Mouse (Mus musculus) testis, adult 2 months (tissue): ENCODE measurements around the gene Kcnmb2.

Source experiments
- CTCF ChIP-seq: fragments of 200-500 bp; IDR thresholded peaks from 2 replicates; pipeline ENCODE4 v1.5.1; 2012; ENCODE audit warnings: low read depth, mild to moderate bottlenecking, inconsistent platforms, low read length, moderate library complexity; ENCODE audit not compliant: control insufficient read depth, insufficient read depth, insufficient replicate concordance
- POLR2A ChIP-seq: fragments of 200-500 bp; IDR thresholded peaks from 2 replicates; pipeline ENCODE4 v1.6.1; 2012; ENCODE audit warnings: low read depth, mild to moderate bottlenecking, inconsistent platforms, low read length, moderate library complexity; ENCODE audit not compliant: control insufficient read depth

GRCm38 (mm10) chr3:32130696-32131095 lies 228.4 kb downstream of the Kcnmb2 start:
- TF ChIP-seq CTCF: no peak
- no peak for TF ChIP-seq POLR2A
